ENCODE assay signal across 9 mouse cellular contexts in genomic region chrX:48429538-48429937, GRCm38 (mm10). TPM values are rescaled to one million over a fixed set of nuclear protein-coding genes. Genes with fewer than 3 reads are reported as not detected.
A peak's percentile ranks its signal among the peaks of the same experiment; 100 is the strongest.
DNase-seq lines count a peak whose midpoint lies in the region; ATAC-seq and TF ChIP-seq lines count a peak whose summit lies in the region.
"Had no signal": no experiment of that assay in that cellular context is flagged by ENCODE, and none has a peak within 500 bp of the region (broad histone marks: within the 10 kb centered on the region; RNA-seq: fewer than 3 reads in every experiment).

No protein-coding gene starts in this region.

- no peak for DNase-seq in heart, adult 9 months (ENCODE audit: low spot score in 2 of 2)
- no peak for DNase-seq in CH12.LX (ENCODE audit: extremely low read depth)
- peak; percentile 77 for DNase-seq in induced T-regulatory cell, adult 2 months (ENCODE audit: low read depth)
- peak; percentile 69 for DNase-seq in naive thymus-derived CD4-positive, alpha-beta T cell, adult 2 months (ENCODE audit: low read depth)
- no peak for DNase-seq in retina, postnatal 1 day
- DNase-seq in gastrocnemius, postnatal 10 days, result no peak
- no peak for DNase-seq in layer of hippocampus, adult 8-10 months (ENCODE audit: low spot score in 2 of 2)

- dilution Hi-C loops in CH12.LX (cut with MboI; ENCODE audit: extremely low pct_ligation_motif_present, extremely low pct_unique_long_range_greater_than_20kb, low sequenced_read_pairs), result no loop called here

- peaks cover 3% of the 10 kb centered on the region for H3K79me2 ChIP-seq in CH12.LX (replicated peaks; ENCODE audit: control insufficient read depth, extremely low read depth, insufficient read depth, poor library complexity, severe bottlenecking)

- no peak overlapping the region; the same call in 1 of the 2 replicates for H3K9ac ChIP-seq in heart, embryonic 12.5 days
- H3K9ac ChIP-seq in CH12.LX (ENCODE audit: insufficient read depth, low read depth), result no peak overlapping the region

- no peak; the same call in 1 of the 2 replicates for TF ChIP-seq RAD21 in CH12.LX (IDR thresholded peaks at IDR 0.05; ENCODE audit: low read depth, low read length)

- H3K4me1 ChIP-seq in heart, embryonic 12.5 days (replicated peaks), result peaks cover 57% of the 10 kb centered on the region
- H3K4me1 ChIP-seq in CH12.LX (ENCODE audit: control insufficient read depth in 1 of 2, insufficient read depth in 2 of 2), result peaks cover 27 to 68% of the 10 kb centered on the region in 2 experiments

- TF ChIP-seq POLR2A in CH12.LX (IDR thresholded peaks at IDR 0.05; ENCODE audit: low read depth, low read length), result no peak

- no peaks in the 10 kb centered on the region for H3K27me3 ChIP-seq in heart, embryonic 12.5 days (replicated peaks)
- no peaks in the 10 kb centered on the region for H3K27me3 ChIP-seq in CH12.LX (replicated peaks)

- in situ Hi-C loops in CH12.LX (cut with MboI; ENCODE audit: low pct_ligation_motif_present, low pct_unique_long_range_greater_than_20kb, low sequenced_read_pairs), result loop anchor here (10.0 kb wide), 1 partner anchor 105 kb away; no protein-coding TSS in a partner anchor

- 29% methylated on average over 6 of the region's 6 CpGs for WGBS in heart, embryonic 12.5 days

- TF ChIP-seq EP300 in CH12.LX (IDR thresholded peaks at IDR 0.05; ENCODE audit: low read length), result no peak

- H3K27ac ChIP-seq in heart, embryonic 12.5 days (ENCODE audit: poor library complexity, severe bottlenecking), result no peak overlapping the region
- no peak overlapping the region for H3K27ac ChIP-seq in CH12.LX (ENCODE audit: insufficient read depth, low read depth)

- 0 out of 2 replicates have a peak, but pooled peaks have one; percentile 10 for ATAC-seq in heart, embryonic 12.5 days (ENCODE audit: insufficient number of reproducible peaks, low FRiP score)
- ATAC-seq: forebrain, embryonic 16.5 days had no signal

- H3K9me3 ChIP-seq in heart, embryonic 12.5 days (replicated peaks), result no peaks in the 10 kb centered on the region
- H3K9me3 ChIP-seq in CH12.LX (replicated peaks; ENCODE audit: low read length), result peaks cover 6% of the 10 kb centered on the region

- no peak overlapping the region for H3K4me2 ChIP-seq in heart, embryonic 12.5 days
- peak overlapping the region; percentile 22; the same call in 1 of the 2 replicates for H3K4me2 ChIP-seq in CH12.LX (ENCODE audit: insufficient read depth, low read depth, poor library complexity, severe bottlenecking)

- no peak overlapping the region for H3K4me3 ChIP-seq in heart, embryonic 12.5 days
- no peak overlapping the region for H3K4me3 ChIP-seq in CH12.LX (replicated peaks in 1 of 3; ENCODE audit: low read depth in 2 of 3, low read length in 2 of 3, poor library complexity in 1 of 3)

- no peaks in the 10 kb centered on the region for H3K36me3 ChIP-seq in heart, embryonic 12.5 days
- H3K36me3 ChIP-seq in CH12.LX (replicated peaks in 1 of 2; ENCODE audit: control insufficient read depth in 1 of 2, insufficient read depth in 1 of 2, low read length in 1 of 2), result no peaks in the 10 kb centered on the region

- TF ChIP-seq CTCF in CH12.LX (conservative IDR thresholded peaks at IDR 0.05 in 1 of 2, IDR thresholded peaks at IDR 0.05 in 1 of 2; ENCODE audit: low read depth in 2 of 2, low read length in 2 of 2), result peak in 1 of 2 experiments; percentile 37; a peak in 2 of 4 replicates

TF ChIP-seq in CH12.LX, 34 proteins besides CTCF, POLR2A, EP300 and RAD21:
- TF ChIP-seq SMC3 (IDR thresholded peaks at IDR 0.05; ENCODE audit: low read depth, low read length), result peak; percentile 16; the same call in 1 of the 2 replicates
- TF ChIP-seq KAT2A (IDR thresholded peaks at IDR 0.05; ENCODE audit: insufficient replicate concordance, low read length), result no peak
- TF ChIP-seq MAZ (IDR thresholded peaks at IDR 0.05; ENCODE audit: low read depth, low read length), result peak; percentile 59; the same call in 1 of the 2 replicates
- TF ChIP-seq ELF1 (IDR thresholded peaks at IDR 0.05; ENCODE audit: low read depth, low read length), result 0 out of 2 replicates have a peak, but pooled peaks have one; percentile 9
- 0 out of 2 replicates have a peak, but pooled peaks have one; percentile 18 for TF ChIP-seq ETS1 (conservative IDR thresholded peaks at IDR 0.05; ENCODE audit: low read depth, low read length)
- no peak for TF ChIP-seq JUN (IDR thresholded peaks at IDR 0.05; ENCODE audit: insufficient read depth, low read depth, low read length)
- TF ChIP-seq TBP (conservative IDR thresholded peaks at IDR 0.05; ENCODE audit: low read depth, low read length), result no peak
- TF ChIP-seq ZKSCAN1 (IDR thresholded peaks at IDR 0.05; ENCODE audit: borderline replicate concordance, low read depth, low read length), result no peak
- no peak for TF ChIP-seq PAX5 (IDR thresholded peaks at IDR 0.05; ENCODE audit: low read length)
TF ChIP-seq in CH12.LX: peak in this region for 4.

RNA-seq across cellular contexts. Expression of gene Elf4, which starts 33.4 kb away (rescaled TPM):
- 17.0 and 18.7 TPM in 2 replicates for polyA plus RNA-seq in heart, embryonic 12.5 days (2016; fragmentation: Nextera tagmentation; extraction: Ambion mirVana)
- 4.8 and 5.3 TPM in 2 replicates for total RNA-seq in CH12.LX (2012; rRNA removed)
- 0.82 and 1.4 TPM in 2 replicates for total RNA-seq in CH12.LX (2014; rRNA removed)
- 10.1 and 12.4 TPM in 2 replicates for polyA plus RNA-seq in CH12.LX (2012; ENCODE audit: insufficient read length, low read depth)
- total RNA-seq in gastrocnemius, postnatal 10 days (2021), result 10 to 100 TPM in 1 of 2 experiments, 1 to 10 TPM in 1; 6.1 to 11.3 TPM
- 1 to 10 TPM; 1.0 to 3.1 (median 1.9) TPM for total RNA-seq in layer of hippocampus, adult 8-10 months (2022)

Comparison
In these comparisons a context has a peak if more than half of its experiments do, and no peak if none do; other contexts are left out.
1. DNase-seq: peak in induced T-regulatory cell, adult 2 months (single experiment) and naive thymus-derived CD4-positive, alpha-beta T cell, adult 2 months (single experiment); none in heart, adult 9 months (0 of 2), CH12.LX (single experiment), retina, postnatal 1 day (single experiment), gastrocnemius, postnatal 10 days (single experiment) and layer of hippocampus, adult 8-10 months (0 of 2).